Mouse (Mus musculus) intestine, embryonic 16.5 days (tissue): ENCODE measurements at regions not wholly inside any gene's neighbourhood (a gene's known extent, or its start where the extent isn't known, plus 50 kb on each side); places are given as distances from the start of the nearest gene placed in this dataset.

Experiments
- ATAC-seq: fragments of 200-750 bp; cut with Nextera tagmentation; 2 replicates; pipeline ENCODE4 v1.8.0; 2017; ENCODE audit warnings: moderate TSS enrichment, moderate library complexity
- H3K27ac ChIP-seq: fragments of 300-500 bp; sonication (generic); 2 replicates; pipeline ENCODE4 v1.5.1; 2014; ENCODE audit warnings: mild to moderate bottlenecking, low read length
- H3K27me3 ChIP-seq: fragments of 300-500 bp; sonication (generic); replicated peaks from 2 replicates; pipeline ENCODE4 v1.6.1; 2014; ENCODE audit warnings: low read length, control low read depth, mixed read lengths; ENCODE audit not compliant: control insufficient read depth, insufficient read depth
- H3K36me3 ChIP-seq: fragments of 300-500 bp; sonication (generic); 2 replicates; pipeline ENCODE4 v1.6.1; 2014; ENCODE audit warnings: low read length, control low read depth; ENCODE audit not compliant: control insufficient read depth, insufficient read depth
- H3K4me1 ChIP-seq: fragments of 300-500 bp; sonication (generic); 2 replicates; pipeline ENCODE4 v1.6.1; 2014; ENCODE audit warnings: low read length, control low read depth, mixed read lengths; ENCODE audit not compliant: control insufficient read depth, insufficient read depth
- H3K4me2 ChIP-seq: fragments of 300-500 bp; sonication (generic); 2 replicates; pipeline ENCODE4 v1.6.1; 2014; ENCODE audit warnings: low read depth, low read length, control low read depth
- H3K4me3 ChIP-seq: fragments of 300-500 bp; sonication (generic); 2 replicates; pipeline ENCODE4 v1.5.1; 2014; ENCODE audit warnings: mild to moderate bottlenecking, low read length
- H3K9ac ChIP-seq: fragments of 300-500 bp; sonication (generic); 2 replicates; pipeline ENCODE4 v1.6.1; 2014; ENCODE audit warnings: low read depth, low read length
- H3K9me3 ChIP-seq: fragments of 300-500 bp; sonication (generic); 2 replicates; pipeline ENCODE4 v1.6.1; 2016; ENCODE audit warnings: low read length, control low read depth; ENCODE audit not compliant: control insufficient read depth
- WGBS: fragments of 180-500 bp; shearing (Covaris S2); extraction: QIAGEN DNeasy Blood & Tissue Kit; methylation state at CpG from one replicate; pipeline ENCODE4 v1.1.7; 2014; 5-methylcytosine and 5-hydroxymethylcytosine counted together

- no peak overlapping the region for H3K9ac ChIP-seq
- no peak overlapping the region for H3K4me2 ChIP-seq
- no peak overlapping the region for H3K4me3 ChIP-seq
- H3K27me3 ChIP-seq: no peaks in the 10 kb centered on the region
- no peaks in the 10 kb centered on the region for H3K4me1 ChIP-seq
- H3K27ac ChIP-seq: no peak overlapping the region
- ATAC-seq: no peak
- no peaks in the 10 kb centered on the region for H3K9me3 ChIP-seq
- no peaks in the 10 kb centered on the region for H3K36me3 ChIP-seq
These were observed 347.4 kb downstream of the Gm43517 start for GRCm38 (mm10) chr12:49732351-49732750.

GRCm38 (mm10) chr12:49737100-49737499, 352.1 kb downstream of the Gm43517 start:
- Histone ChIP-seq H3K4me2 (no peak overlapping the region), H3K36me3 (no peaks in the 10 kb centered on the region), H3K27me3 (no peaks in the 10 kb centered on the region), H3K4me3 (no peak overlapping the region), H3K9ac (no peak overlapping the region), H3K27ac (no peak overlapping the region), H3K9me3 (no peaks in the 10 kb centered on the region), H3K4me1 (no peaks in the 10 kb centered on the region)
- ATAC-seq: peak; percentile 52
- WGBS: 55% methylated on average over 4 of the region's 4 CpGs

- ATAC-seq: no peak
- H3K27me3 ChIP-seq: no peaks in the 10 kb centered on the region
- no peaks in the 10 kb centered on the region for H3K4me1 ChIP-seq
- no peaks in the 10 kb centered on the region for H3K36me3 ChIP-seq
- H3K9ac ChIP-seq: no peak overlapping the region
- WGBS: 76% methylated on average over 12 of the region's 12 CpGs
- no peak overlapping the region for H3K4me3 ChIP-seq
- no peak overlapping the region for H3K27ac ChIP-seq
- H3K4me2 ChIP-seq: no peak overlapping the region
- H3K9me3 ChIP-seq: no peaks in the 10 kb centered on the region
These were observed 355.2 kb downstream of the Gm43517 start for GRCm38 (mm10) chr12:49739960-49740740.

- Histone ChIP-seq H3K36me3 (no peaks in the 10 kb centered on the region), H3K27me3 (no peaks in the 10 kb centered on the region), H3K4me2 (no peak overlapping the region), H3K27ac (no peak overlapping the region), H3K9me3 (no peaks in the 10 kb centered on the region), H3K9ac (no peak overlapping the region), H3K4me1 (no peaks in the 10 kb centered on the region), H3K4me3 (no peak overlapping the region)
- 91% methylated on average over 2 of the region's 2 CpGs for WGBS
- ATAC-seq: no peak
These were observed 358.4 kb downstream of the Gm43517 start for GRCm38 (mm10) chr12:49743402-49743801.

GRCm38 (mm10) chr12:49747081-49747480, 362.1 kb downstream of the Gm43517 start:
- Histone ChIP-seq H3K36me3 (no peaks in the 10 kb centered on the region), H3K9me3 (no peaks in the 10 kb centered on the region), H3K4me1 (no peaks in the 10 kb centered on the region), H3K9ac (no peak overlapping the region), H3K4me3 (no peak overlapping the region), H3K27me3 (no peaks in the 10 kb centered on the region), H3K4me2 (no peak overlapping the region), H3K27ac (no peak overlapping the region)
- 78% methylated on average over 2 of the region's 2 CpGs for WGBS
- ATAC-seq: no peak

GRCm38 (mm10) chr12:49758391-49758790, 373.4 kb downstream of the Gm43517 start:
- Histone ChIP-seq H3K4me1 (no peaks in the 10 kb centered on the region), H3K36me3 (no peaks in the 10 kb centered on the region), H3K9me3 (no peaks in the 10 kb centered on the region), H3K4me2 (no peak overlapping the region), H3K27ac (no peak overlapping the region), H3K9ac (no peak overlapping the region), H3K4me3 (no peak overlapping the region), H3K27me3 (no peaks in the 10 kb centered on the region)
- ATAC-seq: no peak
- 82% methylated on average over 4 of the region's 4 CpGs for WGBS

GRCm38 (mm10) chr12:49764541-49764940, 379.6 kb downstream of the Gm43517 start:
- no peaks in the 10 kb centered on the region for H3K9me3 ChIP-seq
- no peak overlapping the region for H3K4me3 ChIP-seq
- H3K9ac ChIP-seq: no peak overlapping the region
- WGBS: 62% methylated on average over 2 of the region's 2 CpGs
- no peak for ATAC-seq
- no peaks in the 10 kb centered on the region for H3K36me3 ChIP-seq
- no peaks in the 10 kb centered on the region for H3K4me1 ChIP-seq
- no peaks in the 10 kb centered on the region for H3K27me3 ChIP-seq
- no peak overlapping the region for H3K27ac ChIP-seq
- no peak overlapping the region for H3K4me2 ChIP-seq

GRCm38 (mm10) chr12:49808341-49808740, 423.4 kb downstream of the Gm43517 start:
- Histone ChIP-seq H3K4me1 (no peaks in the 10 kb centered on the region), H3K9ac (no peak overlapping the region), H3K4me3 (no peak overlapping the region), H3K36me3 (no peaks in the 10 kb centered on the region), H3K4me2 (no peak overlapping the region), H3K9me3 (no peaks in the 10 kb centered on the region), H3K27ac (no peak overlapping the region), H3K27me3 (no peaks in the 10 kb centered on the region)
- WGBS: 70% methylated on average over 1 of the region's 1 CpGs
- no peak for ATAC-seq

GRCm38 (mm10) chr12:49814653-49815052, 429.7 kb downstream of the Gm43517 start:
- Histone ChIP-seq H3K9ac (no peak overlapping the region), H3K9me3 (no peaks in the 10 kb centered on the region), H3K4me1 (no peaks in the 10 kb centered on the region), H3K27ac (no peak overlapping the region), H3K4me3 (no peak overlapping the region), H3K4me2 (no peak overlapping the region), H3K36me3 (no peaks in the 10 kb centered on the region), H3K27me3 (no peaks in the 10 kb centered on the region)
- ATAC-seq: no peak
- 59% methylated on average over 3 of the region's 3 CpGs for WGBS

GRCm38 (mm10) chr12:49827769-49828168, 442.8 kb downstream of the Gm43517 start:
- Histone ChIP-seq H3K9ac (no peak overlapping the region), H3K27ac (no peak overlapping the region), H3K27me3 (no peaks in the 10 kb centered on the region), H3K4me2 (no peak overlapping the region), H3K36me3 (no peaks in the 10 kb centered on the region), H3K4me3 (no peak overlapping the region), H3K4me1 (no peaks in the 10 kb centered on the region), H3K9me3 (no peaks in the 10 kb centered on the region)
- WGBS: 92% methylated on average over 3 of the region's 3 CpGs
- ATAC-seq: no peak
